Mouse (Mus musculus): ENCODE data around the gene St8sia6.

GRCm38 (mm10) chr2:13682488-13683204 lies 111.2 kb downstream of the St8sia6 start:
- TF ChIP-seq CTCF (IDR thresholded peaks at IDR 0.05; ENCODE audit: borderline replicate concordance, control insufficient read depth, extremely low read depth, insufficient read depth, low read length, poor library complexity) (no peak), POLR2A (IDR thresholded peaks at IDR 0.05; ENCODE audit: control insufficient read depth, extremely low read depth, insufficient read depth, low read length, poor library complexity) (no peak)
